Mouse (Mus musculus) stomach, postnatal 0 days (tissue): ENCODE data around the gene Bbx. TPM values are rescaled to one million over a fixed set of nuclear protein-coding genes. Genes with fewer than 3 reads are reported as not detected.

ENCODE experiments used
- ATAC-seq: fragments of 200-750 bp; cut with Nextera tagmentation; 2 replicates; pipeline ENCODE4 v1.8.0; 2017; ENCODE audit not compliant: low FRiP score, low TSS enrichment
- DNase-seq: peaks from one replicate; pipeline ENCODE4 v3.0.0-alpha.2; 2016; ENCODE audit warnings: low spot score
- H3K27ac ChIP-seq: fragments of 300-500 bp; sonication (generic); replicated peaks from 2 replicates; pipeline ENCODE4 v1.5.1; 2014; ENCODE audit warnings: mild to moderate bottlenecking, control low read depth
- H3K27me3 ChIP-seq: fragments of 300-500 bp; sonication (generic); 2 replicates; pipeline ENCODE4 v1.6.1; 2014; ENCODE audit warnings: low read length; ENCODE audit not compliant: control insufficient read depth, insufficient read depth
- H3K36me3 ChIP-seq: fragments of 300-500 bp; sonication (generic); 2 replicates; pipeline ENCODE4 v1.6.1; 2014; ENCODE audit warnings: low read length, mixed read lengths; ENCODE audit not compliant: control insufficient read depth, insufficient read depth
- H3K4me1 ChIP-seq: fragments of 300-500 bp; sonication (generic); replicated peaks from 2 replicates; pipeline ENCODE4 v1.6.1; 2014; ENCODE audit warnings: antibody characterized with exemption; ENCODE audit not compliant: control insufficient read depth, insufficient read depth
- H3K4me2 ChIP-seq: fragments of 300-500 bp; sonication (generic); replicated peaks from 2 replicates; pipeline ENCODE4 v1.6.1; 2014; ENCODE audit warnings: low read depth, mild to moderate bottlenecking, control low read depth, moderate library complexity
- H3K4me3 ChIP-seq: fragments of 300-500 bp; sonication (generic); 2 replicates; pipeline ENCODE4 v1.5.1; 2014; ENCODE audit warnings: low read depth, low read length, control low read depth
- H3K9ac ChIP-seq: fragments of 300-500 bp; sonication (generic); 2 replicates; pipeline ENCODE4 v1.6.1; 2014; ENCODE audit warnings: mild to moderate bottlenecking, low read length, control low read depth, mixed read lengths
- H3K9me3 ChIP-seq: fragments of 300-500 bp; sonication (generic); 2 replicates; pipeline ENCODE4 v1.6.1; 2016; ENCODE audit warnings: low read length; ENCODE audit not compliant: control insufficient read depth
- CTCF ChIP-seq: IDR thresholded peaks from 2 replicates; pipeline ENCODE4 v1.5.1; 2016; ENCODE audit warnings: antibody characterized with exemption, low read depth, mild to moderate bottlenecking, moderate library complexity
- EP300 ChIP-seq: optimal IDR thresholded peaks from 2 replicates; pipeline ENCODE3; 2016; ENCODE audit warnings: antibody characterized with exemption
- WGBS: fragments of 180-500 bp; shearing (Covaris S2); extraction: QIAGEN DNeasy Blood & Tissue Kit; methylation state at CpG from one replicate; pipeline ENCODE4 v1.1.7; 2014; 5-methylcytosine and 5-hydroxymethylcytosine counted together
- polyA plus RNA-seq: library from polyadenylated mRNA; unstranded; fragments of >200 nt; fragmentation: Nextera tagmentation; extraction: Ambion mirVana; gene quantifications from 2 replicates; pipeline ENCODE4 v1.2.1, GENCODE M21; 2015

Bbx gene
- polyA plus RNA-seq, 1 experiment from 2014 or later = 17.9 TPM

DNA sequence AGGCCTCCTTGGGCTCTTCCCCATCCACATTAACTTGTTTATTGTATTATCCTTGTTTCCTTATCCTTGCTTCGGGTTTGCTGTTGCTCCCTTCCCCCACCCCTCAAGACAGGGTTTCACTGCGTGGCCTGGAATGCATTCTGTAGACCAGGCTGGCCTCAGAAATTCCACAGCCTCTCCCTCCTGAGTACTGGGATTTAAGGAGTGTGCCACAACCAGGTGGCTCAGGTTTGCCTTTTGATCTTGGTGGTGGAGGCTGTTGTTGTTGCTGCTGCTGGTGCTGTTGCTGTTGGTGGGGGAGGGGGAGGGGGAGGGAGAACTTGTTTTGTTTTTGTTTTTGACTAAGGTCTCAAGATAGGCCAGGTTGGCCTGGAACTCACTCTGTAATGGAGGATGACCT is 5.1 kb upstream of the Bbx start:
- H3K4me3 ChIP-seq = no peak overlapping the region
- no peaks in the 10 kb centered on the region for H3K27me3 ChIP-seq
- no peaks in the 10 kb centered on the region for H3K36me3 ChIP-seq
- no peak overlapping the region for H3K27ac ChIP-seq
- no peaks in the 10 kb centered on the region for H3K4me1 ChIP-seq
- ATAC-seq (no peak), DNase-seq (no peak)
- no peak for TF ChIP-seq CTCF
- no peak for TF ChIP-seq EP300
- no peaks in the 10 kb centered on the region for H3K9me3 ChIP-seq
- H3K9ac ChIP-seq = no peak overlapping the region
- 32% methylated on average over 2 of the region's 2 CpGs for whole genome bisulfite sequencing
- no peak overlapping the region for H3K4me2 ChIP-seq

DNA sequence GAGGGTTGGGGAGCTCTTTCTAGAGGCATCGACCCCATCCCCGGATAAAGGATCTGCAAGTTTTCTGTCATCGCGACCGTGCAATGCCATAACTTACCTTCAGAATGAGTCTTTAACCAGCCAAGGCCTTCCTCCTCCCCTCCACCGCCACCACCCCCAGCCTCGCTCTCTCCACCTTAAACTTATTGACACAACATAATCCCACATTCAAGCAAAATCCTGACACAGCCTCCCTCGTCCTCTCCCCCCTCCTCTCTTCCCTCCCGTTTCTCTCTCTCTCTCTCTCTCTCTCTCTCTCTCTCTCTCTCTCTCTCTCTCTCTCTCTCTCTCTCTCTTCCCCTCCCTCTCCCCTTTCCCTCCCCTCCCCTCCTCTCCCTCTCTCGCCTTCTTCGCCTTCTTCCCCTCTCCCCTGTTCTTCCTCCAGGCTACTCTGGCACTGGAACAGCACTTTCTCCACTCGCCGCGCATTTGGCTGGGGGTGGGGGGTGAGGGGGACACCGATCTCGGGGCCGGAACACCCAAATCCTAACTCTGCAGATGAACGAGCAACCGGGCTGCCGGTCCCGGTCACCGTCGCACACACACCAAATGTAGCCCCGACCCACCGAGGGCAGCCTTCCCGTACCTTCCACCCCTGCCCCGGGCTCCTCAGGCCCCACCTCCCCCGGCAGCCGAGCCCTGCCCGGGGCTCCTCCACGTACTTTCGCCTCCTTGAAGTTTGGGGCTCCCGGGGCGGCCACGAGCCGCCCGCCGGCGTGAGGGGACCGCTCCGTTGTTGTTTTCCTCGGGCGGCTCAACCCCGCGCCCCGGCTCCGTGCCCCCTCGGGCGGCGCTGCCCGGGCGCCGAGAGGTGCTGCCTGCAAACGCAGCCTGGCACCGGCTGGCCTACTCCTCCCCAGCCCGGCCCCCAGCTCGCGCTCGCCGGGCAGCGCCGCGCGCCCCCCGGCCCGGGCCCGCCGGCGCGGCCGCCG is 894 bp downstream of the Bbx start:
- DNase-seq = peak; percentile 66
- no peak for TF ChIP-seq EP300
- no peak for TF ChIP-seq CTCF
- peak overlapping the region; percentile 95 for H3K4me3 ChIP-seq
- no peaks in the 10 kb centered on the region for H3K27me3 ChIP-seq
- H3K36me3 ChIP-seq = no peaks in the 10 kb centered on the region
- peak overlapping the region; percentile 93 for H3K9ac ChIP-seq
- peak; percentile 70 for ATAC-seq
- no peaks in the 10 kb centered on the region for H3K4me1 ChIP-seq
- peak overlapping the region; percentile 98 for H3K27ac ChIP-seq
- WGBS = 0% methylated on average over 55 of the region's 72 CpGs
- H3K4me2 ChIP-seq = peak overlapping the region; percentile 97
- no peaks in the 10 kb centered on the region for H3K9me3 ChIP-seq

DNA sequence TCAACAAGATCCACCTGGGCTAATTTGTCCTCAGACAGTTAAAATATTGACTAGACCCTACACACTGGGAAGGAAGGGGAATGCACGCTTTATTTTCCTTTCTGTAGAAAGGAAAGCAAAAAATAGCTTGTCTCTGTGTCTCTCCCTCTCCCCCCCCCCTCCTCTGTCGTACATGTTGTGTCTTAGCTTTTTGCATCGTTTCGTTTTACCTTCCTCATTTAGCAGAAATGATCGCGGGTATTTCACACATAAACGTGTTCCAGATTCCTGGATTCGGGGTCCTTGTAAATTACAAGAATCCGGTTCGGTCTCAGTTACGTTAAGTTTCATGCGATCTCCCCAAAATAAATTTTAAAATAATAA is 1.7 kb downstream of the Bbx start:
- ATAC-seq = no peak
- TF ChIP-seq EP300 (no peak), CTCF (no peak)
- no peaks in the 10 kb centered on the region for H3K36me3 ChIP-seq
- no peaks in the 10 kb centered on the region for H3K4me1 ChIP-seq
- H3K9me3 ChIP-seq = no peaks in the 10 kb centered on the region
- DNase-seq = no peak
- peak overlapping the region; percentile 93 for H3K9ac ChIP-seq
- H3K4me2 ChIP-seq = peak overlapping the region; percentile 97
- H3K27ac ChIP-seq = peak overlapping the region; percentile 45; the same call in 1 of the 2 replicates
- under 1% methylated on average over 12 of the region's 12 CpGs for WGBS
- no peaks in the 10 kb centered on the region for H3K27me3 ChIP-seq
- H3K4me3 ChIP-seq = peak overlapping the region; percentile 95

DNA sequence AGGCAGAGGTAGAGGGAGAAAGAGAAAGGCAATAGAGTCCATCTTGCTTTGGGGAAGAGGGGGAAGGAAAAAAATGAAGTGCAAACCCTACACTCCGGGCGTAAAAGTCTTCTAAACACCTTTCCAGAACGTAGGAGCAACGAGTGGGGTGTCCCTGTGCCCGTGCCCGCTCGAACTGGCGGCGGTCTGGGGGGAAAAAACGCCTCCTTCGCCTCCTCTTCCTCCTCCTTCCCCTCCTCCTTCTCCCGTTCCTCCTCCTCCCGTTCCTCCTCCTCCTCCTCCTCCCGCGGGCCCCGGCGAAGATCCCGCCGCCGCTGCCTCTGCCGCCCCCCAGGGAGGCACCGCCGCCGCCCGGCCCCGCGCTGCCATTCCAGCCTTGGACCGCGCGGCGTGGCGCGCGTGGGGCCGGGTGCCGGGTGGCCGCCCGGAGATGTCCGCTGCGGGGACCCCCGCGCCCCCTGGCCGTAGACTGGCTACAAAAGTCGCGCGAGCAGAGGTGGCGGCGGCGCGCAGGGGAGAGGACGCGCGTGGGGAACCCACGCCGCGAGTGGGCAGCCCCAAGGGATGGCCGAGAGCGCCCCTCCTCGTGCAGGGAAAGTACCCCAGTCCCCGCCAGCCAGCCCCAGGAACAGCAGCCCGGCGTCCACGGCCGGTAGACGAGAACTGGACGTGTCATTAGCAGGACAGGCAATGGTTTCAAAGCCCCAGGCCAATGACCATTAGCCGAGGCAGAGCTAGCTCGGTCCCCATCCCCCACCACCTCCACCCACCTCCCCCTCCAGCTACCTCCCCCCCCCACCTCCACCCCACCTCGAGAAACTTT is 2.3 kb downstream of the Bbx start:
- DNase-seq = peak; percentile 50
- H3K27ac ChIP-seq = peak overlapping the region; percentile 45
- WGBS = under 1% methylated on average over 50 of the region's 69 CpGs
- no peaks in the 10 kb centered on the region for H3K27me3 ChIP-seq
- TF ChIP-seq EP300 = no peak
- TF ChIP-seq CTCF = peak; percentile 29
- H3K36me3 ChIP-seq = no peaks in the 10 kb centered on the region
- H3K4me2 ChIP-seq = peak overlapping the region; percentile 97
- ATAC-seq = no peak; the same call in 1 of the 2 replicates
- no peaks in the 10 kb centered on the region for H3K4me1 ChIP-seq
- no peaks in the 10 kb centered on the region for H3K9me3 ChIP-seq
- H3K9ac ChIP-seq = peak overlapping the region; percentile 83
- peak overlapping the region; percentile 95 for H3K4me3 ChIP-seq

DNA sequence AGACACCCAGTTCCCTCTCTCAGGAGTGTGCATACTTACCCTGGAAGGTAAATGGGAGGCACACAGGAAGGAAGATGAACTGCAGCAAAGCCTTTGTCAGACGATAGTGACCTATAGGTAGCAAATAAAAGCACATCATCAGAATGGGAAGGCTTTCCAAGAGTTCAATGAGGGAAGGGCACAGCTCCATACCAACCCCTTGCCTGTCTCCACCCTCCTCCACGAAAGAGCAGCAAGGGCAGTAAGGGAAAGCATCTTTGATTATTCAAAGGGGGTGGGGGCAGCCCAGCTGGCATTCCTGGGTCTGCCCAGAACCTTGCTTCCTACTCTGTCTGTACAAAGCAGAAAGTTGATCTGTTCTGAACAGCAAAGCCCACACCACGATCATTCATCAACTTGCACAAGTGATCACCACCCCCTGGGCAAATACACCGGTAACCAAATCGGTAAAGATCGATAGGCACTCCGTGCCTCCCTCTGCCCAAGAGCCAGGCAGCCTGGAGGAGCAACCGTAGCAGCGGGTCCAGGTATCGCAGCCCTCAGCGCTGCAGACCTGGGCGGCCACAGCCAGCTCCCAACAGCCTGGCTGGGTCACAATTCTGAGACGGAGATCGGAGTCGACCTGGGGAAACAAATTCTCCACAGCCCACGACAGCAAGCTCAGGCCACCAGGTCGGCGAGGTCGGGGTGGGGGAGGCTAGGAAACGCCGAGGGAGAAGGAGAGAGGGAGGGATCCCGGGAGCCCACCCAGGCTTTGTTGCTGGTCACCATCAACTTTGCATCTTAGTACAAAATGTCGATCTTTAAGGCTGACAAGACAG is 3.1 kb downstream of the Bbx start:
- Histone ChIP-seq H3K36me3 (no peaks in the 10 kb centered on the region), H3K27me3 (no peaks in the 10 kb centered on the region), H3K4me2 (peak overlapping the region; percentile 97), H3K9ac (peak overlapping the region; percentile 83), H3K27ac (peak overlapping the region; percentile 45; the same call in 1 of the 2 replicates), H3K9me3 (no peaks in the 10 kb centered on the region), H3K4me1 (no peaks in the 10 kb centered on the region), H3K4me3 (peak overlapping the region; percentile 95)
- no peak for TF ChIP-seq EP300
- TF ChIP-seq CTCF = no peak
- peak; percentile 34 for DNase-seq
- no peak for ATAC-seq
- WGBS = 9% methylated on average over 23 of the region's 23 CpGs
